Mouse (Mus musculus): ENCODE data around the gene Phf6. TPM values are rescaled to one million over a fixed set of nuclear protein-coding genes. Genes with fewer than 3 reads are reported as not detected.

The Phf6 gene
- polyA plus RNA-seq, 1 experiment from 2014 or later = 7.4 TPM

GRCm38 (mm10) chrX:52913856-52914255, 1.8 kb downstream of the Phf6 start:
- DNase-seq (ENCODE audit: low spot score) (no peak), ATAC-seq (ENCODE audit: low FRiP score, low TSS enrichment) (no peak)
- Histone ChIP-seq H3K4me1 (replicated peaks; ENCODE audit: control insufficient read depth, insufficient read depth) (no peaks in the 10 kb centered on the region), H3K27me3 (ENCODE audit: control insufficient read depth, insufficient read depth, low read length) (no peaks in the 10 kb centered on the region), H3K9ac (ENCODE audit: low read length) (no peak overlapping the region), H3K4me2 (replicated peaks; ENCODE audit: low read depth) (peak overlapping the region; percentile 53), H3K4me3 (ENCODE audit: low read depth, low read length) (peak overlapping the region; percentile 60), H3K9me3 (ENCODE audit: control insufficient read depth, low read length) (no peaks in the 10 kb centered on the region), H3K36me3 (ENCODE audit: control insufficient read depth, insufficient read depth, low read length) (no peaks in the 10 kb centered on the region), H3K27ac (replicated peaks) (no peak overlapping the region)
- 50% methylated on average over 4 of the region's 4 CpGs for WGBS
- no peak for TF ChIP-seq CTCF (IDR thresholded peaks at IDR 0.05; ENCODE audit: low read depth)
- TF ChIP-seq EP300 (optimal IDR thresholded peaks at IDR 0.05) = no peak

GRCm38 (mm10) chrX:52914705-52915104, 2.6 kb downstream of the Phf6 start:
- no peaks in the 10 kb centered on the region for H3K27me3 ChIP-seq (ENCODE audit: control insufficient read depth, insufficient read depth, low read length)
- DNase-seq (ENCODE audit: low spot score) = no peak
- no peak overlapping the region for H3K27ac ChIP-seq (replicated peaks)
- no peak for ATAC-seq (ENCODE audit: low FRiP score, low TSS enrichment)
- H3K4me3 ChIP-seq (ENCODE audit: low read depth, low read length) = no peak overlapping the region
- no peak overlapping the region for H3K9ac ChIP-seq (ENCODE audit: low read length)
- no peaks in the 10 kb centered on the region for H3K9me3 ChIP-seq (ENCODE audit: control insufficient read depth, low read length)
- H3K4me2 ChIP-seq (replicated peaks; ENCODE audit: low read depth) = no peak overlapping the region
- H3K36me3 ChIP-seq (ENCODE audit: control insufficient read depth, insufficient read depth, low read length) = no peaks in the 10 kb centered on the region
- no peak for TF ChIP-seq EP300 (optimal IDR thresholded peaks at IDR 0.05)
- no peak for TF ChIP-seq CTCF (IDR thresholded peaks at IDR 0.05; ENCODE audit: low read depth)
- no peaks in the 10 kb centered on the region for H3K4me1 ChIP-seq (replicated peaks; ENCODE audit: control insufficient read depth, insufficient read depth)

- Histone ChIP-seq H3K4me3 (ENCODE audit: low read depth, low read length) (no peak overlapping the region), H3K36me3 (ENCODE audit: control insufficient read depth, insufficient read depth, low read length) (no peaks in the 10 kb centered on the region), H3K4me1 (replicated peaks; ENCODE audit: control insufficient read depth, insufficient read depth) (no peaks in the 10 kb centered on the region), H3K9me3 (ENCODE audit: control insufficient read depth, low read length) (no peaks in the 10 kb centered on the region), H3K27ac (replicated peaks) (no peak overlapping the region), H3K9ac (ENCODE audit: low read length) (no peak overlapping the region), H3K27me3 (ENCODE audit: control insufficient read depth, insufficient read depth, low read length) (no peaks in the 10 kb centered on the region), H3K4me2 (replicated peaks; ENCODE audit: low read depth) (no peak overlapping the region)
- peak; percentile 53 for TF ChIP-seq CTCF (IDR thresholded peaks at IDR 0.05; ENCODE audit: low read depth)
- no peak for TF ChIP-seq EP300 (optimal IDR thresholded peaks at IDR 0.05)
- DNase-seq (ENCODE audit: low spot score) (no peak), ATAC-seq (ENCODE audit: low FRiP score, low TSS enrichment) (no peak)
- 58% methylated on average over 6 of the region's 7 CpGs for WGBS
Measured at GRCm38 (mm10) chrX:52916516-52916915, 4.5 kb downstream of the Phf6 start.

DNA sequence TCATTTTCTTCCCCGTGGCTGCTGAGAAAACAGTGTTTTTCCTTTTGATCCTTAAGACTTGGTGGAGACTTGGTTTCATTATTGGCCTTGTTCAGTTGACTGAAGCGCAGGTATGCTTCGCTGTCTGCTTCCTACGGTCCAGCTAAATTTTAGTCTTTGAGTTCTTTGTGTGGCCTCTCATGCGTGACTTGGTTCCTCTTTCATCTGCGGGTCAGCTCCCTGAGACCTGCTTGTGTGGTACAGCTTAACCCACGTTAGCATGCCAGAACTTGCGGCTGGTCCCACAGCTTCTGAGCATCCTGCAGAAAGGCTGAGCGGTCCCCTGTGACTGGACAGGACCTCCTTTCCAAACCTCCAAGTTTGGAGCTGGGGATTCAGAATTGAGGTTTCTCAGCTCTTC, 14.7 kb downstream of the Phf6 start:
- no peak overlapping the region for H3K4me3 ChIP-seq (ENCODE audit: low read depth, low read length)
- no peak overlapping the region for H3K27ac ChIP-seq (replicated peaks)
- no peaks in the 10 kb centered on the region for H3K36me3 ChIP-seq (ENCODE audit: control insufficient read depth, insufficient read depth, low read length)
- TF ChIP-seq CTCF (IDR thresholded peaks at IDR 0.05; ENCODE audit: low read depth) (no peak), EP300 (optimal IDR thresholded peaks at IDR 0.05) (no peak)
- no peak for ATAC-seq (ENCODE audit: low FRiP score, low TSS enrichment)
- no peaks in the 10 kb centered on the region for H3K4me1 ChIP-seq (replicated peaks; ENCODE audit: control insufficient read depth, insufficient read depth)
- H3K9ac ChIP-seq (ENCODE audit: low read length) = no peak overlapping the region
- no peak for DNase-seq (ENCODE audit: low spot score)
- 92% methylated on average over 9 of the region's 9 CpGs for WGBS
- H3K27me3 ChIP-seq (ENCODE audit: control insufficient read depth, insufficient read depth, low read length) = no peaks in the 10 kb centered on the region
- no peak overlapping the region for H3K4me2 ChIP-seq (replicated peaks; ENCODE audit: low read depth)
- H3K9me3 ChIP-seq (ENCODE audit: control insufficient read depth, low read length) = no peaks in the 10 kb centered on the region

- Histone ChIP-seq H3K27me3 (ENCODE audit: control insufficient read depth, insufficient read depth, low read length) (no peaks in the 10 kb centered on the region), H3K4me2 (replicated peaks; ENCODE audit: low read depth) (no peak overlapping the region), H3K9ac (ENCODE audit: low read length) (no peak overlapping the region), H3K4me1 (replicated peaks; ENCODE audit: control insufficient read depth, insufficient read depth) (no peaks in the 10 kb centered on the region), H3K4me3 (ENCODE audit: low read depth, low read length) (no peak overlapping the region), H3K27ac (replicated peaks) (no peak overlapping the region), H3K9me3 (ENCODE audit: control insufficient read depth, low read length) (no peaks in the 10 kb centered on the region), H3K36me3 (ENCODE audit: control insufficient read depth, insufficient read depth, low read length) (no peaks in the 10 kb centered on the region)
- DNase-seq (ENCODE audit: low spot score) = peak; percentile 17
- TF ChIP-seq EP300 (optimal IDR thresholded peaks at IDR 0.05) = no peak
- peak; percentile 69 for TF ChIP-seq CTCF (IDR thresholded peaks at IDR 0.05; ENCODE audit: low read depth)
- no peak for ATAC-seq (ENCODE audit: low FRiP score, low TSS enrichment)
- 29% methylated on average over 1 of the region's 1 CpGs for WGBS
Measured at GRCm38 (mm10) chrX:52928883-52929282, 16.8 kb downstream of the Phf6 start.

- Histone ChIP-seq H3K4me1 (replicated peaks; ENCODE audit: control insufficient read depth, insufficient read depth) (no peaks in the 10 kb centered on the region), H3K4me3 (ENCODE audit: low read depth, low read length) (no peak overlapping the region), H3K4me2 (replicated peaks; ENCODE audit: low read depth) (no peak overlapping the region), H3K9me3 (ENCODE audit: control insufficient read depth, low read length) (no peaks in the 10 kb centered on the region), H3K27me3 (ENCODE audit: control insufficient read depth, insufficient read depth, low read length) (no peaks in the 10 kb centered on the region), H3K27ac (replicated peaks) (no peak overlapping the region), H3K36me3 (ENCODE audit: control insufficient read depth, insufficient read depth, low read length) (no peaks in the 10 kb centered on the region), H3K9ac (ENCODE audit: low read length) (no peak overlapping the region)
- ATAC-seq (ENCODE audit: low FRiP score, low TSS enrichment) (no peak), DNase-seq (ENCODE audit: low spot score) (no peak)
- TF ChIP-seq EP300 (optimal IDR thresholded peaks at IDR 0.05) = no peak
- no peak for TF ChIP-seq CTCF (IDR thresholded peaks at IDR 0.05; ENCODE audit: low read depth)
- 80% methylated on average over 3 of the region's 3 CpGs for WGBS
Measured at GRCm38 (mm10) chrX:52929779-52930178, 17.7 kb downstream of the Phf6 start.

Measured in stomach, postnatal 0 days (tissue).